Mouse (Mus musculus) stomach, postnatal 0 days (tissue): ENCODE results near the gene Pip4k2c. TPM values are rescaled to one million over a fixed set of nuclear protein-coding genes. Genes with fewer than 3 reads are reported as not detected.

ENCODE experiments used
- ATAC-seq: fragments of 200-750 bp; cut with Nextera tagmentation; 2 replicates; pipeline ENCODE4 v1.8.0; 2017; ENCODE audit not compliant: low FRiP score, low TSS enrichment
- DNase-seq: peaks from one replicate; pipeline ENCODE4 v3.0.0-alpha.2; 2016; ENCODE audit warnings: low spot score
- H3K27ac ChIP-seq: fragments of 300-500 bp; sonication (generic); replicated peaks from 2 replicates; pipeline ENCODE4 v1.5.1; 2014; ENCODE audit warnings: mild to moderate bottlenecking, control low read depth
- H3K27me3 ChIP-seq: fragments of 300-500 bp; sonication (generic); 2 replicates; pipeline ENCODE4 v1.6.1; 2014; ENCODE audit warnings: low read length; ENCODE audit not compliant: control insufficient read depth, insufficient read depth
- H3K36me3 ChIP-seq: fragments of 300-500 bp; sonication (generic); 2 replicates; pipeline ENCODE4 v1.6.1; 2014; ENCODE audit warnings: low read length, mixed read lengths; ENCODE audit not compliant: control insufficient read depth, insufficient read depth
- H3K4me1 ChIP-seq: fragments of 300-500 bp; sonication (generic); replicated peaks from 2 replicates; pipeline ENCODE4 v1.6.1; 2014; ENCODE audit warnings: antibody characterized with exemption; ENCODE audit not compliant: control insufficient read depth, insufficient read depth
- H3K4me2 ChIP-seq: fragments of 300-500 bp; sonication (generic); replicated peaks from 2 replicates; pipeline ENCODE4 v1.6.1; 2014; ENCODE audit warnings: low read depth, mild to moderate bottlenecking, control low read depth, moderate library complexity
- H3K4me3 ChIP-seq: fragments of 300-500 bp; sonication (generic); 2 replicates; pipeline ENCODE4 v1.5.1; 2014; ENCODE audit warnings: low read depth, low read length, control low read depth
- H3K9ac ChIP-seq: fragments of 300-500 bp; sonication (generic); 2 replicates; pipeline ENCODE4 v1.6.1; 2014; ENCODE audit warnings: mild to moderate bottlenecking, low read length, control low read depth, mixed read lengths
- H3K9me3 ChIP-seq: fragments of 300-500 bp; sonication (generic); 2 replicates; pipeline ENCODE4 v1.6.1; 2016; ENCODE audit warnings: low read length; ENCODE audit not compliant: control insufficient read depth
- CTCF ChIP-seq: IDR thresholded peaks from 2 replicates; pipeline ENCODE4 v1.5.1; 2016; ENCODE audit warnings: antibody characterized with exemption, low read depth, mild to moderate bottlenecking, moderate library complexity
- EP300 ChIP-seq: optimal IDR thresholded peaks from 2 replicates; pipeline ENCODE3; 2016; ENCODE audit warnings: antibody characterized with exemption
- WGBS: fragments of 180-500 bp; shearing (Covaris S2); extraction: QIAGEN DNeasy Blood & Tissue Kit; methylation state at CpG from one replicate; pipeline ENCODE4 v1.1.7; 2014; 5-methylcytosine and 5-hydroxymethylcytosine counted together
- polyA plus RNA-seq: library from polyadenylated mRNA; unstranded; fragments of >200 nt; fragmentation: Nextera tagmentation; extraction: Ambion mirVana; gene quantifications from 2 replicates; pipeline ENCODE4 v1.2.1, GENCODE M21; 2015

Gene Pip4k2c
- polyA plus RNA-seq = 23.2 and 26.0 TPM in 2 replicates

GRCm38 (mm10) chr10:127211414-127211854 is at the start of gene Pip4k2c:
Gene Pip4k2c, minus strand, starts transcription at chr10:127211585.
- Histone ChIP-seq H3K4me3 (peak within 1 kb of the TSS; percentile 83), H3K9me3 (no peaks in the 10 kb centered on the region), H3K36me3 (peaks cover 4% of the 10 kb centered on the region; the same call in 1 of the 2 replicates), H3K4me2 (peak within 1 kb of the TSS; percentile 98), H3K27ac (peak within 1 kb of the TSS; percentile 84), H3K9ac (peak within 1 kb of the TSS; percentile 81), H3K4me1 (0 out of 2 replicates have a peak, but pooled peaks cover 3% of the 10 kb centered on the region), H3K27me3 (no peaks in the 10 kb centered on the region)
- peak; percentile 96 for ATAC-seq
- TF ChIP-seq CTCF = no peak
- no peak for TF ChIP-seq EP300
- peak; percentile 98 for DNase-seq
- under 1% methylated on average over 47 of the region's 47 CpGs for WGBS

GRCm38 (mm10) chr10:127258489-127258888 is 47.1 kb upstream of the Pip4k2c start:
- no peaks in the 10 kb centered on the region for H3K9me3 ChIP-seq
- no peak for ATAC-seq
- WGBS = 75% methylated on average over 8 of the region's 8 CpGs
- no peaks in the 10 kb centered on the region for H3K27me3 ChIP-seq
- H3K4me1 ChIP-seq = no peaks in the 10 kb centered on the region; the same call in 1 of the 2 replicates
- no peak overlapping the region for H3K4me3 ChIP-seq
- H3K27ac ChIP-seq = no peak overlapping the region
- DNase-seq = no peak
- H3K36me3 ChIP-seq = no peaks in the 10 kb centered on the region
- no peak for TF ChIP-seq CTCF
- no peak for TF ChIP-seq EP300
- H3K9ac ChIP-seq = no peak overlapping the region
- no peak overlapping the region for H3K4me2 ChIP-seq

DNA sequence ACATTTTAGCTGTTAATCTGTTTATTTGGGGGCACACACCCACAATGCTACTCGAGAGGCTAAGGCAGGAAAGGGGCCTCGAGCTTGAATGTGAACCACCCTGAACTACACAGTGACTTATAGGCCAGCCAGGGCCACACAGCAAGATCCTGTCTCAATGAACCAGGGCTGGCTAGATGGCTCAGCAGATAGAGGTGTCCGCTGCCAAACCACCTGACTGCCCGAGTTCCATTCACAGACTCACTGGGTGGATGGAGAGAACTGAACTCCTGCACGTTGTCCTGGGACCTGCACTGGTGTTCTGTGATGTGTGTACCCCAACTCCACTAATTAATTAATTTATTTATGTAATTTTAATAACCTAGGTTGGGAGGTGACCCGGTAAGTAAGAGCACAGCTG is 46.4 kb upstream of the Pip4k2c start:
- Histone ChIP-seq H3K9me3 (no peaks in the 10 kb centered on the region), H3K27me3 (no peaks in the 10 kb centered on the region), H3K4me2 (no peak overlapping the region), H3K27ac (no peak overlapping the region), H3K36me3 (no peaks in the 10 kb centered on the region), H3K9ac (no peak overlapping the region), H3K4me3 (no peak overlapping the region), H3K4me1 (no peaks in the 10 kb centered on the region; the same call in 1 of the 2 replicates)
- TF ChIP-seq EP300 = no peak
- TF ChIP-seq CTCF = no peak
- DNase-seq = no peak
- WGBS = 75% methylated on average over 6 of the region's 6 CpGs
- ATAC-seq = no peak

GRCm38 (mm10) chr10:127255625-127256345 is 44.4 kb upstream of the Pip4k2c start:
- no peaks in the 10 kb centered on the region for H3K9me3 ChIP-seq
- no peak overlapping the region for H3K4me2 ChIP-seq
- no peak overlapping the region for H3K27ac ChIP-seq
- 22% methylated on average over 14 of the region's 14 CpGs for whole genome bisulfite sequencing
- H3K36me3 ChIP-seq = no peaks in the 10 kb centered on the region
- TF ChIP-seq CTCF = no peak; the same call in none of the 2 replicates
- no peak for TF ChIP-seq EP300
- H3K27me3 ChIP-seq = no peaks in the 10 kb centered on the region
- H3K4me1 ChIP-seq = no peaks in the 10 kb centered on the region
- H3K9ac ChIP-seq = no peak overlapping the region
- H3K4me3 ChIP-seq = no peak overlapping the region
- peak; percentile 64; the same call in 1 of the 2 replicates for ATAC-seq
- peak; percentile 85 for DNase-seq

DNA sequence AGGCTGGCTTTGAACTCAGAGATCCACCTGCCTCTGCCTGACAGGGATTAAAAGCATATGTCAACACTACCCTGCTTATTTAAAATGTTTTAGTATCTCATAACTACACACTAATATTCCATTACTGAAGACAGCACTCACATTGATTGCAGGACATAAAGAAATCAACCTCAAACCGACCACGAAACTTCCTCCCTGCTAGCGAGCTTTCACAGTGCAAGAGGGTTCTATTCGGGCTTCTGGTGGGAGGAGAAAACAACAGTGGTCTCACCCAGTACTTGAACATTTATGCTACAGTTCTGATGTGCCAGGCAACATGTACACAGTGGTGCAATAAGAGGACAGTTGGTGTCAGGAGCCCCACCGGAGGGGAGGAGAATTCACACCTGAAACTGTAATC is 39.4 kb upstream of the Pip4k2c start:
- Histone ChIP-seq H3K27ac (no peak overlapping the region), H3K9ac (no peak overlapping the region), H3K36me3 (no peaks in the 10 kb centered on the region), H3K9me3 (no peaks in the 10 kb centered on the region), H3K4me1 (no peaks in the 10 kb centered on the region), H3K27me3 (no peaks in the 10 kb centered on the region), H3K4me3 (no peak overlapping the region), H3K4me2 (no peak overlapping the region)
- no peak for TF ChIP-seq CTCF
- TF ChIP-seq EP300 = no peak
- 72% methylated on average over 5 of the region's 5 CpGs for WGBS
- DNase-seq = no peak
- ATAC-seq = no peak

- no peaks in the 10 kb centered on the region for H3K27me3 ChIP-seq
- ATAC-seq = no peak
- no peaks in the 10 kb centered on the region for H3K36me3 ChIP-seq
- H3K27ac ChIP-seq = no peak overlapping the region
- WGBS = 70% methylated on average over 18 of the region's 18 CpGs
- H3K9me3 ChIP-seq = no peaks in the 10 kb centered on the region
- no peak overlapping the region for H3K4me3 ChIP-seq
- H3K4me1 ChIP-seq = no peaks in the 10 kb centered on the region
- no peak overlapping the region for H3K9ac ChIP-seq
- no peak for DNase-seq
- TF ChIP-seq EP300 (no peak), CTCF (no peak)
- no peak overlapping the region for H3K4me2 ChIP-seq
These were observed 26.9 kb upstream of the Pip4k2c start for GRCm38 (mm10) chr10:127238241-127238824.
